ENCODE assay signal across 19 mouse cellular contexts in the genomic region with DNA sequence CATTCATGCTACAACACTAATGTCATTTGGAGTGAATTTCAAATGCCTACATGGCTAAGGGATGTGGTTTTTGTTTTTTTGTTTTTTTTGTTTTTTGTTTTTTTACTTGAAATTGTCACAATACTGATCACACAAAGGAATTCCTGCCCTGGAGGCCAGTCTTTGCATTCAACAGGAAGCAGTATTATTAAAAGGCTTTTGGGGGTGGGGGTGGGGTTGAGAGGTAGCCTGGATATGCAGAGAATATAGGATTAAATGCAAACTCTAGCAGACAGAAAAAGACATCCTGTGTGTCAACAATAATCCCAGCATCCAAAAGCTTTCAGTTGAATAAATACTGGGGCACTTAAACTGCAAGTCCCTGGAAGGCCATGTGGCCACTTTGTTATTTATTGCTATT. TPM values are rescaled to one million over a fixed set of nuclear protein-coding genes. Genes with fewer than 3 reads are reported as not detected.
DNase-seq lines count a peak whose midpoint lies in the region; ATAC-seq lines count a peak whose summit lies in the region.
"Had no signal": no experiment of that assay in that cellular context is flagged by ENCODE, and none has a peak within 500 bp of the region (broad histone marks: within the 10 kb centered on the region; RNA-seq: fewer than 3 reads in every experiment).

No protein-coding gene starts in this region.

- H3K4me1 ChIP-seq in embryonic facial prominence, embryonic 11.5 days (ENCODE audit: control insufficient read depth, insufficient read depth, low read length): no peaks in the 10 kb centered on the region
- H3K4me1 ChIP-seq in embryonic facial prominence, embryonic 10.5 days: peaks cover 24% of the 10 kb centered on the region
- peaks cover 9% of the 10 kb centered on the region; the same call in 1 of the 2 replicates for H3K4me1 ChIP-seq in midbrain, embryonic 11.5 days (ENCODE audit: control insufficient read depth, insufficient read depth, low read length)
- H3K4me1 ChIP-seq in midbrain, embryonic 10.5 days: peaks cover 23% of the 10 kb centered on the region
- peaks cover 18% of the 10 kb centered on the region for H3K4me1 ChIP-seq in midbrain, embryonic 14.5 days (ENCODE audit: control insufficient read depth, insufficient read depth, low read length)
- H3K4me1 ChIP-seq: embryonic facial prominence, embryonic 12.5 days; heart, embryonic 13.5 days had no signal

- no peak for ATAC-seq in embryonic facial prominence, embryonic 11.5 days (replicated peaks; ENCODE audit: insufficient number of reproducible peaks, low FRiP score, low TSS enrichment, low read depth)
- peak; percentile 56; the same call in 1 of the 2 replicates for ATAC-seq in midbrain, embryonic 11.5 days (ENCODE audit: low FRiP score)
- no peak for ATAC-seq in midbrain, embryonic 14.5 days (ENCODE audit: low FRiP score, low TSS enrichment)

- H3K27ac ChIP-seq in embryonic facial prominence, embryonic 11.5 days (replicated peaks; ENCODE audit: low read depth, low read length): no peak overlapping the region
- no peak overlapping the region for H3K27ac ChIP-seq in embryonic facial prominence, embryonic 10.5 days (replicated peaks)
- no peak overlapping the region for H3K27ac ChIP-seq in midbrain, embryonic 11.5 days (ENCODE audit: low read depth, low read length)
- H3K27ac ChIP-seq in midbrain, embryonic 10.5 days (replicated peaks): no peak overlapping the region
- no peak overlapping the region for H3K27ac ChIP-seq in midbrain, embryonic 14.5 days (replicated peaks; ENCODE audit: low read depth, low read length)
- H3K27ac ChIP-seq: embryonic facial prominence, embryonic 12.5 days; forebrain, embryonic 13.5 days; heart, embryonic 13.5 days; hindbrain, postnatal 0 days had no signal

- no peak overlapping the region for H3K9ac ChIP-seq in embryonic facial prominence, embryonic 11.5 days (replicated peaks; ENCODE audit: low read length)
- H3K9ac ChIP-seq in midbrain, embryonic 11.5 days (ENCODE audit: low read length): no peak overlapping the region
- no peak overlapping the region for H3K9ac ChIP-seq in midbrain, embryonic 14.5 days (replicated peaks; ENCODE audit: low read length)
- H3K9ac ChIP-seq: embryonic facial prominence, embryonic 12.5 days; forebrain, embryonic 13.5 days; heart, embryonic 13.5 days had no signal

- no peaks in the 10 kb centered on the region for H3K9me3 ChIP-seq in embryonic facial prominence, embryonic 11.5 days (replicated peaks; ENCODE audit: control insufficient read depth, low read length)
- no peaks in the 10 kb centered on the region for H3K9me3 ChIP-seq in embryonic facial prominence, embryonic 10.5 days
- no peaks in the 10 kb centered on the region for H3K9me3 ChIP-seq in midbrain, embryonic 11.5 days (ENCODE audit: control insufficient read depth, low read length)
- no peaks in the 10 kb centered on the region for H3K9me3 ChIP-seq in midbrain, embryonic 10.5 days (replicated peaks)
- no peaks in the 10 kb centered on the region for H3K9me3 ChIP-seq in midbrain, embryonic 14.5 days (ENCODE audit: control insufficient read depth, low read length)
- H3K9me3 ChIP-seq: embryonic facial prominence, embryonic 12.5 days; forebrain, embryonic 13.5 days; heart, embryonic 13.5 days had no signal

- no peak overlapping the region for H3K4me3 ChIP-seq in embryonic facial prominence, embryonic 11.5 days (ENCODE audit: low read depth, low read length)
- no peak overlapping the region for H3K4me3 ChIP-seq in embryonic facial prominence, embryonic 10.5 days
- H3K4me3 ChIP-seq in midbrain, embryonic 11.5 days (ENCODE audit: low read depth, low read length): no peak overlapping the region
- no peak overlapping the region for H3K4me3 ChIP-seq in midbrain, embryonic 10.5 days
- no peak overlapping the region for H3K4me3 ChIP-seq in midbrain, embryonic 14.5 days (replicated peaks; ENCODE audit: low read depth, low read length)
- H3K4me3 ChIP-seq: embryonic facial prominence, embryonic 12.5 days; forebrain, embryonic 13.5 days; heart, embryonic 13.5 days had no signal

- no peak overlapping the region for H3K4me2 ChIP-seq in embryonic facial prominence, embryonic 11.5 days (ENCODE audit: low read depth, low read length)
- H3K4me2 ChIP-seq in midbrain, embryonic 11.5 days: no peak overlapping the region
- H3K4me2 ChIP-seq in midbrain, embryonic 14.5 days (ENCODE audit: low read length): no peak overlapping the region
- H3K4me2 ChIP-seq: embryonic facial prominence, embryonic 12.5 days; heart, embryonic 13.5 days had no signal

- no peaks in the 10 kb centered on the region for H3K36me3 ChIP-seq in embryonic facial prominence, embryonic 11.5 days (replicated peaks; ENCODE audit: control insufficient read depth, insufficient read depth, low read depth, low read length)
- no peaks in the 10 kb centered on the region for H3K36me3 ChIP-seq in embryonic facial prominence, embryonic 10.5 days (replicated peaks)
- H3K36me3 ChIP-seq in midbrain, embryonic 11.5 days (ENCODE audit: control insufficient read depth, insufficient read depth, low read length): no peaks in the 10 kb centered on the region
- no peaks in the 10 kb centered on the region for H3K36me3 ChIP-seq in midbrain, embryonic 10.5 days
- no peaks in the 10 kb centered on the region for H3K36me3 ChIP-seq in midbrain, embryonic 14.5 days (ENCODE audit: control insufficient read depth, insufficient read depth, low read length)
- H3K36me3 ChIP-seq: embryonic facial prominence, embryonic 12.5 days; heart, embryonic 13.5 days had no signal

- peak; percentile 27 for DNase-seq in embryonic facial prominence, embryonic 11.5 days (ENCODE audit: low spot score)
- DNase-seq in embryonic facial prominence, embryonic 10.5 days (ENCODE audit: low spot score): no peak
- DNase-seq in midbrain, embryonic 11.5 days (ENCODE audit: low spot score, missing footprints): peak; percentile 86
- DNase-seq in midbrain, embryonic 10.5 days (ENCODE audit: low spot score): no peak
- peak; percentile 35 for DNase-seq in midbrain, embryonic 14.5 days
- DNase-seq in retina, postnatal 1 day: peak; percentile 11
- no peak for DNase-seq in adrenal gland, adult (ENCODE audit: inconsistent age in 2 of 2, low spot score in 1 of 2)
- no peak for DNase-seq in right cerebral cortex, postnatal 25 days
- DNase-seq: adrenal gland, adult 2 months; adrenal gland, postnatal 25 days; cerebellum, adult 8-10 months; cerebellum, postnatal 14 days; gastrocnemius, postnatal 36 days; heart, adult 11 months; heart, postnatal 36 days had no signal

- H3K27me3 ChIP-seq in embryonic facial prominence, embryonic 11.5 days (ENCODE audit: control insufficient read depth, insufficient read depth, low read length): no peaks in the 10 kb centered on the region
- no peaks in the 10 kb centered on the region for H3K27me3 ChIP-seq in embryonic facial prominence, embryonic 10.5 days (replicated peaks; ENCODE audit: low read depth, poor library complexity, severe bottlenecking)
- no peaks in the 10 kb centered on the region for H3K27me3 ChIP-seq in midbrain, embryonic 11.5 days (ENCODE audit: control insufficient read depth, insufficient read depth, low read length)
- H3K27me3 ChIP-seq in midbrain, embryonic 10.5 days (ENCODE audit: low read depth, poor library complexity, severe bottlenecking): no peaks in the 10 kb centered on the region
- no peaks in the 10 kb centered on the region for H3K27me3 ChIP-seq in midbrain, embryonic 14.5 days (ENCODE audit: control insufficient read depth, insufficient read depth, low read length)
- H3K27me3 ChIP-seq: embryonic facial prominence, embryonic 12.5 days; forebrain, embryonic 13.5 days; heart, embryonic 13.5 days had no signal

RNA-seq across cellular contexts. Expression of a gene that starts 24.4 kb away (rescaled TPM):
- 5.1 and 5.2 TPM in 2 replicates for polyA plus RNA-seq in embryonic facial prominence, embryonic 11.5 days (2014; fragmentation: Nextera tagmentation; extraction: Ambion mirVana)
- polyA plus RNA-seq in embryonic facial prominence, embryonic 10.5 days (2016; fragmentation: Nextera tagmentation; extraction: Ambion mirVana): 2.9 and 4.3 TPM in 2 replicates
- polyA plus RNA-seq in midbrain, embryonic 11.5 days (2014; fragmentation: Nextera tagmentation; extraction: Ambion mirVana): 5.7 and 6.1 TPM in 2 replicates
- polyA plus RNA-seq in midbrain, embryonic 10.5 days (2016; fragmentation: Nextera tagmentation; extraction: Ambion mirVana): 2.0 and 2.7 TPM in 2 replicates
- 18.7 and 23.5 TPM in 2 replicates for polyA plus RNA-seq in midbrain, embryonic 14.5 days (2014; fragmentation: Nextera tagmentation; extraction: Ambion mirVana)

Comparison
In these comparisons a context has a peak if more than half of its experiments do, and no peak if none do; other contexts are left out.
1. DNase-seq: peak in embryonic facial prominence, embryonic 11.5 days (single experiment), midbrain, embryonic 11.5 days (single experiment), midbrain, embryonic 14.5 days (single experiment) and retina, postnatal 1 day (single experiment); none in embryonic facial prominence, embryonic 10.5 days (single experiment), midbrain, embryonic 10.5 days (single experiment), adrenal gland, adult (0 of 2) and right cerebral cortex, postnatal 25 days (single experiment).